Mouse (Mus musculus) heart, adult 8-10 months (tissue): ENCODE measurements at regions not wholly inside any gene's neighbourhood (a gene's known extent, or its start where the extent isn't known, plus 50 kb on each side); places are given as distances from the start of the nearest gene placed in this dataset.

Source experiments
- DNase-seq: peaks from one replicate; pipeline ENCODE4 v3.0.0; 2022; ENCODE audit warnings: low spot score

DNA sequence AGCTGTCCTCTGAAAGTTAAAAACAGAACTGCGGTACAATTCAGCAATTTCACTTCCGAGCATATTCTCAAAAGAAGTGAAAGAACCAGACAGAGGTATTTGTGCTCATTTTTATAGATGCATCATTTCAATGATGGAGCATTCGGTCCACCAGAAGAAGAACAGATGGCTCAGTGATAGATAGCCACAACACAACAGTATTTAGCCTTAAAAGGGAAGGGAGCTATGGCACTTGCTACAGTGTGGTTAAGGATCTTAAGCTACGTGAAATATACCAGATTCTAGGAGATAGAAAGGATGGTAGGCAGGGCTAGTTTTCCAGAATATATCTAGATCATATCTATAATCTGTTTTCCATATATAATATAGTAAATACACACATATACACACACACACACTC, 77.5 kb upstream of the Gadd45a start:
- no peak for DNase-seq

DNA sequence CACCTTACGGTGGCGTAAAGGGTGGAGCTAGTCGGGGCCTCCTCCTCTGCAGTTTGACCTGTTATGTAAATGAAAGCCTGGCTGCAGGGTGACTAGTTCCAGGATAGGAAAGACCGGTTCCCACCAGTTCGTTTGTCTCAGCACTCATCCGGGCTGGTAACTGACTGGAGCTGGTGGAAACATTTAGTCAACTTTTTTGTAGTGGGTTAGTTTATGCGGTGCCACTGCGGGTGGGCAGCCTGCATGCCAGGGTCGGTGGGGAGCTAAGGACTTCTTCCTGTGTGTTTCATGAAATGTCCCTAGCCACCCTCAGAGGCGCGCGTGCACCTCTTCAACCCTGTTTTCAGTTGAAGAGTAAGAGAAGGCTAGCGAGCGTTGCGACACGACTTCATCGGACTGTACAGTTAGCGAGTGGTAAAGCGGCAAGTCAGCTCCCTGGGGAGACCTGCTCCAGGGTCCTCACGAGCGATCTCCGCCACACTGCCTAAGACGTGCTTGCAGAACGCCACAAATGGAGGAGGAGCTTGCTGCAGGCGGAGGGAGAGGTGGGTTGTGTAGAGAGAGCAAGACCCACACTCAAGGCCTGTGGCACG, 76.5 kb upstream of the Gadd45a start:
- no peak for DNase-seq

DNA sequence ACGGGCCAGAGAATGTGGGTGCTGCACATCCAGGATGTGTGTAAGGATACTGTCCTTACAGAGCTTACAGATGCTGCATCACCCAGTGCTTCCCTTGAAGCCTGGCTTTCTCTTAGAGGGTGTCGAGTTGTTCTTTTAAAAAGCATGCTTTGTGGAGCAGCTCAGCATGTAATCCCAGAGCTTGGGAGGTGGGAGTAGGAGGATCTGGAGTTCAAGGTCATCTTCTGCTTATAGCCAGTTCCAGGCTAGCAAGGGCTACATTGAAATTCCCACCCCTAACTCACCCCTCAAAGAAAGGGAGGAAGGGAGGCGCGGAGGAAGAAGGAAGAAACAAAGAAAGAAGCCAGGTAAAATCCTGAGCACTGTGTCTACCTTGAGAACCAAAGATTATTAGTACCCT, 76.0 kb upstream of the Gadd45a start:
- DNase-seq, result no peak

DNA sequence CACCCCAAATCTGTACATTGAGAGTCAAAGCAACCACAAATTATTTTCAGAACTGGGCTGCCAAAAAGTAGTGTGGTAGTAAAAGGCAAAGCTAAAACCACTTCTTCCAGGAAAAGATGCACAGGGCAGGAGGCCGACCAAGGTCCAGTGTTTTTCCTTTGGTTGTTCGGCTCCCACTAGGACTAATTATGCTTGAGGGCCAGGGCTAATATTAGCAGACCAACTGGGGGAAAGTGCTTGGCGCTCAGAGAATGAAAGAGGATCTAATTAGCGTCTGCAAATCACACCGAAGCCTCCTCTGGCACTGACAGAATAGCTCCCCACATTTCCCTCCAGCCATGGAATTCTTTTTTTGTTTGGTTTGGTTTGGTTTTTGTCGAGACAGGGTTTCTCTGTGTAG, 75.1 kb upstream of the Gadd45a start:
- no peak for DNase-seq

DNA sequence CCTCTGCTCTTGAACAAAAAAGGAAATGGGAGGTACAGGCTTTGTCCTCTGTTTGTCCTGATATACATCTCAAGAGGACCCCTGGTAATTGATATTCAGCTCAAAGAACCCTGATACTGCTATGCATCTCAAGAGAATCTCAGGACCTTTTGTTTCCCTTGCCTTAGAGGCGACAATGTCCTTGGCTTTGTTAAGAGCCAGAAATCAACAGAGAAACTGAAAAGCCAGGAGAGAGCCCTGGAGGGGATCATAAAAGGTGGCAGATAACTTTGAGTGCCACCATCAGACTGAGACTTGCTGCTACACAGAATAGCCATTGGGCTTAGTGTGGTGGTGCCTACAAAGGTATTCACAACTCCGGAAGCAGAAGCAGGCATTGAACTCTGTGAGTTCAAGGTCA, 74.3 kb upstream of the Gadd45a start:
- no peak for DNase-seq

DNA sequence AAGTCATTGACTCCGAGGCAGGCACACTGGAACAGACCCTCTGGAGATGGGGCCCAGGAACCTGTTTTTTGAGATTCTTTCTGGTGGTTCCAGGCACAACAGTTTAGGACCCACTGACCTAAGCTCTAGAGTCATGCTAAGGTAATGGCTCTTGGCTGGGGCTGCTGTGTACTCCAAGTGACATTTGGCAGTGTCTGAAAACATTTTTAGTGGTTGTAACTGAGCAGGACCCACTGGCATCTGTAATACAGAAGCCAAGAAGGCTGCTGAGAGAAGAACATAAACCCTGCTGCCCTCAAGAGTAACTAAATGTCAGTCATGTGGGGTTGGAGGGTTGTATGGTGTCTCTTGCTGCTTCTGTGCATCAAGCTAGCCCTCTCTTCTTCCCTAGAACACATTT, 73.1 kb upstream of the Gadd45a start:
- DNase-seq, result no peak

DNA sequence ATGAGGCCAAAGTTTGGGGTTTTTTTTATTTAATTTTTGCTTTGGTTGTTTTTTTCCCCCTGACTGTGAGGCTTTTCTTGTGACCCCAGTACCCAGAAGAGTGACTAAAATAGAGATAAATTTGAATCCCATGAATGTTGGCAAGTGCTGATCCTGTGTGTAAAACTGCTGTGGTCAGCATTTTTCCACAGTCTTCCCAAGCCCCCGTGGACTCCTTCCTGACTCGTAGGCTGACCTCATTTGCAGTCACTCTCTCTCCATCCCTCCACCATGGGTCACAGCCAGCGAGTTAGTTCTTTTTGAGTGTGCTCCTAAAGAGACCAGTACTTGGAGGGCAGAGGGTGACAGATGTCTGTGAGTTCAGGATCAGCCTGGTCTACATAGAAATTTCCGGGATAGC, 72.5 kb upstream of the Gadd45a start:
- DNase-seq, result no peak

DNA sequence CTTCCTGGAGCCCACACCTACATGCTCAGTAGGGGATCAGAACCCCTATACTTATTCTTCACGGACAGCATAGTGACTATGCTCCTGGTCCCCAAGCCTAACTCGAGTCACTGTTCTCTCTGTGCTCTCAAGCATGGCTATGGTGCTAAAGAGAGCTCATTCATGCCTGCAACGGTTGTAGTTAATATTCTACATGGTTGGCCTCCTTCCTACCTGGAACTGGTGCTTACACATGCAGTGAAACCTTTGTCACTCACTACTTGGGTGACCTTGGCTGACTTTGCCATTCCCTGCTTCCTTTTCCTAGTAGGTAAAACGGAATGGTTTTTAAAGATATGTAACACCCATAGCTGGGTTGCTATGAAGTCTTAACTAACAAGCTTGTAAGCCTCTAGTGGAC, 70.3 kb upstream of the Gadd45a start:
- DNase-seq, result no peak

DNA sequence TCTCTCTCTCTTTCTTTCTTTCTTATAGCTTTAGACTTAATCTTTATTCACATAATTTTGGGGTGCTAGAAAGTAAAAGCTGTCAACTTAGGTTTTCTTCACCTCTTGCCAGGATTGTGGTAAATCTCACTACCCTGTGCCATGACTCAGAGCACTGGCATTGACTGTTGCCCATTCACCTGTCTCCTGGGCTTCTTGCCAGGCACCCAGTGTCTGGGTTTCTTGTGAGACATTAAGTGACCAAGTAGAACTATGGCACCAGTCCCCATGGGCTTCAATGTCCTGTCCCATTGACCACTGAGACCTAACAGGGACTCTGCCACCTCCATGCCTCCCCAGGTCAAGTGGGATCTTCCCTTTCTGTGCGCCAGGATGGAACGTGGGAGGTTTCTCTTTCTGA, 69.2 kb upstream of the Gadd45a start:
- no peak for DNase-seq

DNA sequence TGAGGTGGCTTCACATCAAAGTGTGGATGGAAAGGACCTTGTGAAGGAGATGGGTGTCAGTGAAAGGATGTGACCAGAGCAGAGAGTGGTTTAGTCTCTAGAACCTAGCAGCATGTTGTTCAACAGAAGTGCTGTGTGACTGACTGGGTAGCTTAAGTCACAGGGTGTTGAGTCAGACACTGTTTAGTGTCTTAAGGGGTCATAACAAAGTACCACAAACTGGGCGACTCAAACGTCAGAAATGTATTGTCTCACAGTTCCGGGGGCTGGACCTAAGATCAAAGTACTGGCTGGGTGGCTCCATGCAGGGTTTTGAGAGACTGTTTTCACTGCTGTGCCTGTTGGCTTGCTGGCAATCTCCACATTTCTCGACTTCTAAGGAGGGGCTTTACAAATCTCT, 68.1 kb upstream of the Gadd45a start:
- no peak for DNase-seq

DNA sequence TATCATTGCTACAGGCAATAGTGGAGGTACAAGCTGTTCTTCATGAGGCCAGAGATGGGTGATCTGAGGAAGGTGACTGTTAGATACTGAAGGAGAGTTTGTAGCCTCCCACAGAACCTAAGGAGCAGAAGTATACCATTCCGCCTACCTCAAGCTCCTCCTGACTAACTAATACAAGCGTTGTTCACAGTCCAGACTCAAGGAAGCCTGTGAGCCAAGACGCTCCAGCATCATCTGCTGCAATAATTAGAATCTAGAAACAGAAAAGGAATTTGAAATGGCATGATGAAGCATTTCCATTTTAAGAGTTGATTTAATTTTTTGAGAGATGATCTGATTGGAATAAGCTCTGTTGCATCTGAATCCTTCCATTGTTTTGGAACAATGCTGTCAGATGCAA, 66.9 kb upstream of the Gadd45a start:
- DNase-seq, result no peak

DNA sequence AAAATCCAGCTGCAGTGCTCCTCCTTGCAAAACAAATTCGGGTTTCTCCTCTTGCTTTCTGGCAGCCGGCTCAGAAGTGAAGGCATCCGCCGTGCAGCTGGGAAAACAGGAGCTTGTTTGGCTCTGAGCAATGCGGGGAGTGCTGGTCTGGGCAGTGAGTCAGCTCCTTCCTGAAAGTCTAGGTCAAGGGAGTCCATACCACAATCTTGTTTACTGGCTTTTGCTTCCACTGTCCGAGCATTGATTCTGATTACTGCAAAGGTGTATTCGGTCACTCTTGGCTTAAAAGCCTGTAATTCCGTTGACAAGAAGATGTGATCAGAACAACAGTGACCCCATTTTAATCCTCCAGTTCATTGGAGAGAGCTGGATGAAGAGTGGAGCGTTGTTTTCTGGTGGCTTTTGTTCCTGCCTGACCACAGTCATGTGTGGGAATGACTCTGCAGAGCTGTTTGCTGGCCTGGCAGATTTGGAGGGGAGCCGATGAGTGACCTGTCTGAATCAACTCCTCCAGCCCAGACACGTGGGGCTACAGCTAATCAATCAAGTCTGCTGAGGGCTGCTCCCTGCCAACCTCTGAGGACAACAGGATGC, 65.4 kb upstream of the Gadd45a start:
- peak; percentile 86 for DNase-seq

DNA sequence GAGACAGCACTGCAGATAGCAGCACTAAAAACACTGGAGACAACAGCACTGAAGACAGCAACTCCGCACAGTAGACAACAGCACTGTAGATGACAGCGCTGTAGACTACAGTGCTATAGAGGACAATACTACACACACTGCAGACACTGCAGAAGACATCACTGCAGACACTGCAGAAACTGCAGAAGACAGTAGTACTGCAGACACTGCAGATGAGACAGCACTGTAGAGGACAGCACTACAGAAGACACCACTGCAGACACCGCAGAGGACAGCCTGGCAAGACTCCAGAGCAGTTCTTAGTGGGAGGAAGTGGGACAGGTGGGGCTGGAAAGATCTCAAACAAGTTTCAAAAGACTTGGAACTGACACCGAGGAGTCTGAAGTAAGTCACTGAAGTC, 64.8 kb upstream of the Gadd45a start:
- DNase-seq, result peak; percentile 52

DNA sequence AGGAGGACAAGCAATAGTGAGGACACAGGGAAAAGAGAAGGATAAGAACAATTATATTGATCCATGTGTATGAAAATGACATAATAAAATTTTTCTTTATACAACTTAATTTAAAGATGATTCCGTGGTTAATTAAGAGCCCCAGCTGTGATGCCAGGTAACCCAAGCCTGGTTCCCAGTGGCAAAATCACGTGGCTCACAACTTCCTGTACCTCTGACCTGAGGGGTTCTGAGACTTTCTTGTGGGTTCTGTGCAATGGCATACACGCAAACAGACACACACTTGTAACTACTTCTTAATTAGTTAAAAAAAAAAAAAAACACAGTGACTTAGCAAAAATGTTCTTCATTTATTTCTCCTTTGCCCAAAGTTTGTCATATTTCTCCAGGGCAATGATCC, 57.2 kb upstream of the Gadd45a start:
- no peak for DNase-seq

DNA sequence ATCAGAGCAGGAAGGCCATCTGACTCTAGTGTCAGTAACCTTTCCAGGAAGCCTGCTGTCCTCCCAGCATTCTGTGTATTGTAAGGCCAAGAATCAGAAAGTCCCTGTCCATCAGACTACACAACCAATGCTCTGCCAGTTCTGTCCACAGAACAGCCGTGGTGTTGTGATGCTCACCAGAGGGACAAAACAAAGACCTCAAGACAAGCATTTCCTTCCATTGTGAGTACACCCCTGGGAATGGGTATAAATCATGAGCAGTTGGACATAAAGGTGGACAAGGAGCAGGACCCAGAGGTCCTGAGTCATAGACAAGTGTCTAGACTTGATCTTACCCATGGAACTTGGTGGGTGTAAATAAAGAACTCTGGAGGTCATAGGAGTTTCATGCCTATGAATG, 55.9 kb upstream of the Gadd45a start:
- DNase-seq, result no peak

DNA sequence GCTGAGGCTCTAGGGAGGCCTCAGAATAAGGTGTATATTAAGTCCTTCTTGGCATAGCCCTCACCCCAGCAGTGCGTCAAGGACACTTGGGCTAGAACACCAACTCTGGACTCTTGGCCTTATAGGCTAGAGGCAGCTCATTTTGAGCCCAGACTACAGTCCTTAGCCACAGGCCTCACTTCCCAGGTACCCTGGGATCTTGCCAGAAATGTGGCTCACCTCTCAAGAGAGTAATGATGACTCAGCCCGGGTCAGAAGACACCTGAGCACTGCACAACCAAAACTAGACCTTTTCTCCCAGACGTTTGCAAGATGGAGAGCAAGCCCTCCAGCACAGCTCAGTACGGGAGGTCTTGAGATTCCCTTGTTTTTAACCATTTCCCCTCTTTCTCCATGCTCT, 52.9 kb upstream of the Gadd45a start:
- DNase-seq, result no peak

DNA sequence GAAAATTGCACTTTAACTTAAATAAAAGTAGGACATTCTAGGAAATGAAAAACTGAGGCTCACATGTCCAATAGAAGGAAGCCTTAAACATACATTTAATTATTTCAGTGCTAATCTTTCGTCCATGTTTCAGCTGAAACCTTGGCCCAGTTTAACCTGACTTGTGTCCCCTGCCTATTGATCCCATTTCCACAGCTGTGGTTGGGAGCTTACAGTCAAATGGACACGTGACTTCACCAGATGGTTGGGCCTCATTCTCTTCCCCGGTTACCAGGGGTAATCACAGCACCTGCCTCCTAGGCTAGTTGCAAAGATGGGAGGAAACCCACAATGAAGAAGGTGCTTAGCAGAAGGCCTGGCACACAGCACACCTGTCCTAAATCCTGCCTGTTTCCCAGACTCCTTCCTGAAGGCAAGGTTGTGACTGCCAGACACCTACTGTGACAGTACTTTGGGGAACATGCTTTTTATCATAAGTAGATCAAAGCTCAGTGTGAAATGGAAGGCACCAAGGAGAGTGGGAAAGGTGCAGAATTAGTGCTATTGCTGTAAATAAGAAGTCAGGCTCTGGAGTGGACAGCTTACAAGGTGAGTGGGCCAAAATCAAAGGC, 52.4 kb upstream of the Gadd45a start:
- no peak for DNase-seq

DNA sequence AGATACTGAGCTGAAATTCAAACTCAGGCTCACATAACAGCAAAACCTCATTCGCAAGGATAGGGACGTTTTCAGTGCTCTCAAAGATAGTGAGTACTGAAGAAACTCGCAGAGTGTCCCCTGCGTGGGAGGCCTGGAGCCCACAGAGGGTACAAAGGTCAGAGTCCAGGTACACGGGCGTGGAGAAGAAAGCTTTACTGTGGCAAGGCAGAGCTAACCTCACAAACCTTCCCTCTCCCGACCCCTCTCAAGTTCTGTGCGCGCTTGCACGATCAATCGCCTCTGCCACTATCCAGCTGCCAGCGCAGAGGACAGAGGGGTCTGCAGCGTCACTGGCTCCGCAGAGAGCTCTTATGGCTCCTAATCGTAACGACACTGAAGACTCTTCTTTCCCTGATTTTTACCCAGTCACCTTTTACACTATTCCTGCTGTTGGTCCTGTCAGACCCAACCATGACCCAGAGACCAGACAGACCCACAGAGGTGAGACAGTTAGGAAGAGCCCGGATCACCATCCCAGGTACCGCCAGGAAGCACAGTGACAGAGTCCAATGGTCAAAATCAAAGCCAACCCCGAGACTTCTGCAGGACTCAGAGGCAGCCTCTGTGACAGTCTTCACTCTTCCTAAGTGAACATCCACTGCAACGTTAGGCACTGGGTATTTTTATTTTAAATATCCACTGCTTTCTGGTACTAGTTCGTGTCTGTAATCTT, 51.6 kb upstream of the Gadd45a start:
- no peak for DNase-seq

DNA sequence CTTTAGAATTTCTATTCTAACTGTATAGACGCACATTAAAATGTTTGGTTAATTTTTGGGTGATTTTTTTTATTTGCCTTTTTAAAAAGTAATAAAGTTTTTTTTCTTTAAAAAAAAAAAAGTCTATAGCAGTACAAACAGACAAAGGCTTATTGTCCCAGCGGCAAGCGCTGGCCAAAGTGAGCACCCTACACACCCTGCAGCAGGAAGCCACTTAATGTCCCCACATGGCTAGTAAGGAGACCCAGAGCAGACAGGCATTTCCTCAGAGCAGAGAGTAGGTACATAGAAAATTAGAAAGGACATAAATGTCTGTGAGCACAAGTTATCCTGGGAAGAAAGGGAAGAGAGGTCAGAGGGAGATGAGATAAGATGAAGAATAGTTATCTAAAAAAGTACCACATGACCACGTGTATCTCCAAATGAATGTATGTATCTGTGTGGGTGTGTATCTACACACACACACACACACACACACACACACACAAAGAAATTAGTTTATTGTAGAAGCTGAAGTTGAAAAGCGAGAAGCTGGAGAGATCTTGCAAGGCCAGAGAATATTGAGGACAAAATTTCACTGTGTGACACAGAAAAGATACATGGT, 50.7 kb upstream of the Gadd45a start:
- DNase-seq, result no peak

DNA sequence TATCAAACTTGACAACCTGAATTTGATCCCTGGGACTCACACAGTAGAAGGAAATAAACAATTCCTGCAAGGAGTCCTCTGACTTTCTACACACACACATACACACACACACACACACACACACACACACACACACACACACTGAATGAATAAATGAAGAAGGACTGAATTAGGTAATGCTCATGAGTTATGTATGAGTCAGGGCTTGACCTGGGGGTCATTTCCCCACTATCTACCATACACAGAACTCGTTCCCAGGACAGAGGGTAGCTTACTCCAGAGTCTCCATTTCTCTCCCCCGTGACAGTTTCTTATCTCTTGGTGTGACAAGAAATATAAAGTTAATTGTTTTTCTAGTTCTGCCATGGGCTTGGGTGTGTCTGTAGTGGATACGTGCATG, 50.1 kb upstream of the Gadd45a start:
- DNase-seq, result no peak
